Mouse (Mus musculus): ENCODE results near the gene Gm21958.
"Not testable (repeated sequence)": the region's sequence is repeated elsewhere in the genome, so short reads cannot be mapped to it uniquely, and the experiment has no call there.

Gene Gm21958

GRCm38 (mm10) chr3:54723741-54724500 lies 9.8 kb upstream of the Gm21958 start:
- no peak for DNase-seq (ENCODE audit: low read depth, low spot score)

- no peak for DNase-seq (ENCODE audit: low read depth, low spot score)
These were observed 4.8 kb upstream of the Gm21958 start for GRCm38 (mm10) chr3:54718947-54719346.

GRCm38 (mm10) chr3:54717348-54717747 lies 3.2 kb upstream of the Gm21958 start:
- DNase-seq (ENCODE audit: low read depth, low spot score): no peak

- no peak for DNase-seq (ENCODE audit: low read depth, low spot score)
These were observed 1.3 kb upstream of the Gm21958 start for GRCm38 (mm10) chr3:54715461-54715860.

- no peak for DNase-seq (ENCODE audit: low read depth, low spot score)
These were observed 5.2 kb downstream of the Gm21958 start for GRCm38 (mm10) chr3:54708972-54709371.

- DNase-seq (ENCODE audit: low read depth, low spot score): not testable (repeated sequence)
These were observed 10.0 kb downstream of the Gm21958 start for GRCm38 (mm10) chr3:54704106-54704505.

GRCm38 (mm10) chr3:54699759-54700301 lies 14.3 kb downstream of the Gm21958 start:
- DNase-seq (ENCODE audit: low read depth, low spot score): no peak

GRCm38 (mm10) chr3:54693056-54693415 lies 21.1 kb downstream of the Gm21958 start:
- no peak for DNase-seq (ENCODE audit: low read depth, low spot score)

- peak; percentile 84 for DNase-seq (ENCODE audit: low read depth, low spot score)
These were observed 21.7 kb downstream of the Gm21958 start, which contains the start of gene Supt20 for GRCm38 (mm10) chr3:54692202-54693055. Supt20 (plus strand) TSS chr3:54692807.

GRCm38 (mm10) chr3:54689091-54689490 lies 25.1 kb downstream of the Gm21958 start:
- no peak for DNase-seq (ENCODE audit: low read depth, low spot score)

- no peak for DNase-seq (ENCODE audit: low read depth, low spot score)
These were observed 26.9 kb downstream of the Gm21958 start for GRCm38 (mm10) chr3:54687245-54687644.

- no peak for DNase-seq (ENCODE audit: low read depth, low spot score)
These were observed 29.0 kb downstream of the Gm21958 start for GRCm38 (mm10) chr3:54685202-54685601.

GRCm38 (mm10) chr3:54681310-54682204 lies 32.6 kb downstream of the Gm21958 start:
- no peak for DNase-seq (ENCODE audit: low read depth, low spot score)

GRCm38 (mm10) chr3:54676818-54677217 lies 37.3 kb downstream of the Gm21958 start:
- no peak for DNase-seq (ENCODE audit: low read depth, low spot score)

GRCm38 (mm10) chr3:54672557-54673529 lies 41.3 kb downstream of the Gm21958 start:
- DNase-seq (ENCODE audit: low read depth, low spot score): no peak

GRCm38 (mm10) chr3:54672111-54672510 lies 42.0 kb downstream of the Gm21958 start:
- DNase-seq (ENCODE audit: low read depth, low spot score): no peak

- DNase-seq (ENCODE audit: low read depth, low spot score): no peak
These were observed 44.6 kb downstream of the Gm21958 start for GRCm38 (mm10) chr3:54669559-54669958.

- no peak for DNase-seq (ENCODE audit: low read depth, low spot score)
These were observed 45.4 kb downstream of the Gm21958 start for GRCm38 (mm10) chr3:54668722-54669121.

GRCm38 (mm10) chr3:54668141-54668540 lies 46.0 kb downstream of the Gm21958 start:
- no peak for DNase-seq (ENCODE audit: low read depth, low spot score)

Measured in retina, adult 2 months (tissue).